Mouse (Mus musculus): ENCODE measurements around the gene Efna2. TPM values are rescaled to one million over a fixed set of nuclear protein-coding genes. Genes with fewer than 3 reads are reported as not detected.

The Efna2 gene
- polyA plus RNA-seq, 1 experiment from 2014 or later = 54.6 TPM

GRCm38 (mm10) chr10:80190491-80191051, 11.3 kb downstream of the Efna2 start:
- Histone ChIP-seq H3K9ac (peak overlapping the region; percentile 58), H3K9me3 (no peaks in the 10 kb centered on the region), H3K4me3 (peak overlapping the region; percentile 31), H3K27ac (peak overlapping the region; percentile 83), H3K4me1 (peaks cover 35% of the 10 kb centered on the region), H3K4me2 (peak overlapping the region; percentile 58), H3K36me3 (replicated peaks) (peaks cover 7% of the 10 kb centered on the region), H3K27me3 (replicated peaks) (no peaks in the 10 kb centered on the region)
- under 1% methylated on average over 44 of the region's 48 CpGs for WGBS
- ATAC-seq (replicated peaks) = peak; percentile 28

GRCm38 (mm10) chr10:80193976-80194375, 14.7 kb downstream of the Efna2 start:
- ATAC-seq (replicated peaks) = no peak
- H3K9ac ChIP-seq = no peak overlapping the region
- H3K27me3 ChIP-seq (replicated peaks) = no peaks in the 10 kb centered on the region
- H3K36me3 ChIP-seq (replicated peaks) = 0 out of 2 replicates have a peak, but pooled peaks cover 2% of the 10 kb centered on the region
- H3K4me1 ChIP-seq = peaks cover 24% of the 10 kb centered on the region
- H3K27ac ChIP-seq = no peak overlapping the region
- H3K4me2 ChIP-seq = no peak overlapping the region
- H3K9me3 ChIP-seq = no peaks in the 10 kb centered on the region
- 42% methylated on average over 6 of the region's 6 CpGs for WGBS
- no peak overlapping the region for H3K4me3 ChIP-seq

GRCm38 (mm10) chr10:80194441-80194840, 15.2 kb downstream of the Efna2 start:
- Histone ChIP-seq H3K9me3 (no peaks in the 10 kb centered on the region), H3K4me1 (peaks cover 22% of the 10 kb centered on the region), H3K27ac (peak overlapping the region; percentile 43; the same call in 1 of the 2 replicates), H3K36me3 (replicated peaks) (no peaks in the 10 kb centered on the region), H3K9ac (no peak overlapping the region), H3K27me3 (replicated peaks) (no peaks in the 10 kb centered on the region), H3K4me3 (no peak overlapping the region), H3K4me2 (no peak overlapping the region)
- ATAC-seq (replicated peaks) = no peak
- WGBS = 12% methylated on average over 8 of the region's 8 CpGs

GRCm38 (mm10) chr10:80196167-80196566, 16.9 kb downstream of the Efna2 start:
- peaks cover 8% of the 10 kb centered on the region; the same call in 1 of the 2 replicates for H3K4me1 ChIP-seq
- no peak overlapping the region for H3K27ac ChIP-seq
- no peak overlapping the region for H3K4me2 ChIP-seq
- no peaks in the 10 kb centered on the region for H3K9me3 ChIP-seq
- 60% methylated on average over 1 of the region's 1 CpGs for WGBS
- H3K27me3 ChIP-seq (replicated peaks) = no peaks in the 10 kb centered on the region
- no peak overlapping the region for H3K9ac ChIP-seq
- no peaks in the 10 kb centered on the region for H3K36me3 ChIP-seq (replicated peaks)
- no peak overlapping the region for H3K4me3 ChIP-seq
- no peak for ATAC-seq (replicated peaks)

GRCm38 (mm10) chr10:80196778-80197581, 17.7 kb downstream of the Efna2 start:
- Histone ChIP-seq H3K27me3 (replicated peaks) (no peaks in the 10 kb centered on the region), H3K9me3 (no peaks in the 10 kb centered on the region), H3K4me1 (peaks cover 8% of the 10 kb centered on the region; the same call in 1 of the 2 replicates), H3K9ac (no peak overlapping the region), H3K4me2 (no peak overlapping the region), H3K36me3 (replicated peaks) (no peaks in the 10 kb centered on the region), H3K27ac (no peak overlapping the region), H3K4me3 (no peak overlapping the region)
- WGBS = 21% methylated on average over 33 of the region's 33 CpGs
- ATAC-seq (replicated peaks) = no peak

GRCm38 (mm10) chr10:80199440-80200008, 20.2 kb downstream of the Efna2 start:
- Histone ChIP-seq H3K4me1 (peaks cover 8% of the 10 kb centered on the region), H3K27me3 (replicated peaks) (no peaks in the 10 kb centered on the region), H3K4me2 (no peak overlapping the region), H3K27ac (no peak overlapping the region), H3K36me3 (replicated peaks) (no peaks in the 10 kb centered on the region), H3K9ac (no peak overlapping the region), H3K9me3 (no peaks in the 10 kb centered on the region), H3K4me3 (no peak overlapping the region)
- ATAC-seq (replicated peaks) = peak; percentile 59
- WGBS = 39% methylated on average over 3 of the region's 3 CpGs

GRCm38 (mm10) chr10:80200485-80200884, 21.2 kb downstream of the Efna2 start:
- Histone ChIP-seq H3K9ac (no peak overlapping the region; the same call in 1 of the 2 replicates), H3K4me2 (no peak overlapping the region), H3K4me1 (peaks cover 8% of the 10 kb centered on the region), H3K4me3 (no peak overlapping the region), H3K27me3 (replicated peaks) (no peaks in the 10 kb centered on the region), H3K27ac (0 out of 2 replicates have a peak overlapping the region, but pooled peaks have one; percentile 7), H3K9me3 (no peaks in the 10 kb centered on the region), H3K36me3 (replicated peaks) (no peaks in the 10 kb centered on the region)
- WGBS = 39% methylated on average over 6 of the region's 6 CpGs
- no peak for ATAC-seq (replicated peaks)

GRCm38 (mm10) chr10:80204055-80204454, 24.8 kb downstream of the Efna2 start:
- H3K27ac ChIP-seq = 0 out of 2 replicates have a peak overlapping the region, but pooled peaks have one; percentile 29
- no peak overlapping the region for H3K9ac ChIP-seq
- no peaks in the 10 kb centered on the region for H3K9me3 ChIP-seq
- peaks cover 31% of the 10 kb centered on the region for H3K4me1 ChIP-seq
- ATAC-seq (replicated peaks) = no peak
- no peaks in the 10 kb centered on the region for H3K36me3 ChIP-seq (replicated peaks)
- H3K4me3 ChIP-seq = no peak overlapping the region
- no peak overlapping the region for H3K4me2 ChIP-seq
- 7% methylated on average over 7 of the region's 7 CpGs for WGBS
- H3K27me3 ChIP-seq (replicated peaks) = no peaks in the 10 kb centered on the region

- WGBS = 37% methylated on average over 1 of the region's 1 CpGs
- Histone ChIP-seq H3K4me3 (no peak overlapping the region), H3K4me2 (no peak overlapping the region), H3K9me3 (no peaks in the 10 kb centered on the region), H3K27ac (peak overlapping the region; percentile 88; the same call in 1 of the 2 replicates), H3K36me3 (replicated peaks) (no peaks in the 10 kb centered on the region), H3K27me3 (replicated peaks) (no peaks in the 10 kb centered on the region), H3K9ac (no peak overlapping the region), H3K4me1 (peaks cover 32% of the 10 kb centered on the region)
- no peak for ATAC-seq (replicated peaks)
Observed at GRCm38 (mm10) chr10:80207201-80207600, 27.9 kb downstream of the Efna2 start.

GRCm38 (mm10) chr10:80207676-80208075, 28.4 kb downstream of the Efna2 start:
- H3K36me3 ChIP-seq (replicated peaks) = no peaks in the 10 kb centered on the region
- no peak overlapping the region for H3K4me3 ChIP-seq
- no peak overlapping the region for H3K4me2 ChIP-seq
- H3K9ac ChIP-seq = no peak overlapping the region
- WGBS = 21% methylated on average over 10 of the region's 10 CpGs
- peak overlapping the region; percentile 88; the same call in 1 of the 2 replicates for H3K27ac ChIP-seq
- peak; percentile 21; the same call in 1 of the 2 replicates for ATAC-seq (replicated peaks)
- H3K27me3 ChIP-seq (replicated peaks) = no peaks in the 10 kb centered on the region
- peaks cover 32% of the 10 kb centered on the region for H3K4me1 ChIP-seq
- H3K9me3 ChIP-seq = no peaks in the 10 kb centered on the region

- peak overlapping the region; percentile 88; the same call in 1 of the 2 replicates for H3K27ac ChIP-seq
- H3K36me3 ChIP-seq (replicated peaks) = no peaks in the 10 kb centered on the region
- 48% methylated on average over 4 of the region's 4 CpGs for WGBS
Observed at GRCm38 (mm10) chr10:80208248-80208647, 29.0 kb downstream of the Efna2 start.

GRCm38 (mm10) chr10:80208841-80209371, 29.6 kb downstream of the Efna2 start:
- WGBS = 5% methylated on average over 24 of the region's 24 CpGs
- peak overlapping the region; percentile 44 for H3K4me2 ChIP-seq
- peak; percentile 68 for ATAC-seq (replicated peaks)
- H3K27ac ChIP-seq = peak overlapping the region; percentile 88
- peak overlapping the region; percentile 35 for H3K9ac ChIP-seq
- no peaks in the 10 kb centered on the region for H3K9me3 ChIP-seq
- H3K36me3 ChIP-seq (replicated peaks) = no peaks in the 10 kb centered on the region
- H3K4me3 ChIP-seq = peak overlapping the region; percentile 12; the same call in 1 of the 2 replicates
- H3K27me3 ChIP-seq (replicated peaks) = no peaks in the 10 kb centered on the region
- H3K4me1 ChIP-seq = peaks cover 30% of the 10 kb centered on the region

More at GRCm38 (mm10) chr10:80208248-80208647, 29.0 kb downstream of the Efna2 start:
- Histone ChIP-seq H3K9ac (no peak overlapping the region), H3K4me1 (peaks cover 32% of the 10 kb centered on the region), H3K27me3 (replicated peaks) (no peaks in the 10 kb centered on the region), H3K9me3 (no peaks in the 10 kb centered on the region), H3K4me3 (no peak overlapping the region), H3K4me2 (peak overlapping the region; percentile 44; the same call in 1 of the 2 replicates)
- ATAC-seq (replicated peaks) = no peak

All from midbrain, embryonic 15.5 days (tissue).